Mouse (Mus musculus) embryonic facial prominence, embryonic 11.5 days (tissue): ENCODE measurements around the gene Fbxo8. TPM values are rescaled to one million over a fixed set of nuclear protein-coding genes. Genes with fewer than 3 reads are reported as not detected.

ENCODE experiments used
- ATAC-seq: fragments of 200-750 bp; cut with Nextera tagmentation; replicated peaks from 2 replicates; pipeline ENCODE4 v1.8.0; 2017; ENCODE audit warnings: low read depth; ENCODE audit not compliant: insufficient number of reproducible peaks, low FRiP score, low TSS enrichment
- DNase-seq: peaks from one replicate; pipeline ENCODE4 v3.0.0-alpha.2; 2015; ENCODE audit warnings: low spot score
- H3K27ac ChIP-seq: fragments of 300-500 bp; sonication (generic); replicated peaks from 2 replicates; pipeline ENCODE4 v1.5.1; 2014; ENCODE audit warnings: mild to moderate bottlenecking, low read depth, low read length, control low read depth
- H3K27me3 ChIP-seq: fragments of 300-500 bp; sonication (generic); 2 replicates; pipeline ENCODE4 v1.6.1; 2014; ENCODE audit warnings: mild to moderate bottlenecking, low read length, moderate library complexity, mixed read lengths; ENCODE audit not compliant: control insufficient read depth, insufficient read depth
- H3K36me3 ChIP-seq: fragments of 300-500 bp; sonication (generic); replicated peaks from 2 replicates; pipeline ENCODE4 v1.6.1; 2014; ENCODE audit warnings: low read depth, mild to moderate bottlenecking, low read length, moderate library complexity, mixed read lengths; ENCODE audit not compliant: control insufficient read depth, insufficient read depth
- H3K4me1 ChIP-seq: fragments of 300-500 bp; sonication (generic); 2 replicates; pipeline ENCODE4 v1.6.1; 2014; ENCODE audit warnings: low read length, mixed read lengths; ENCODE audit not compliant: control insufficient read depth, insufficient read depth
- H3K4me2 ChIP-seq: fragments of 300-500 bp; sonication (generic); 2 replicates; pipeline ENCODE4 v1.6.1; 2014; ENCODE audit warnings: low read depth, mild to moderate bottlenecking, control low read depth, low read length, moderate library complexity
- H3K4me3 ChIP-seq: fragments of 300-500 bp; sonication (generic); 2 replicates; pipeline ENCODE4 v1.5.1; 2014; ENCODE audit warnings: low read depth, low read length, control low read depth
- H3K9ac ChIP-seq: fragments of 300-500 bp; sonication (generic); replicated peaks from 2 replicates; pipeline ENCODE4 v1.6.1; 2014; ENCODE audit warnings: mild to moderate bottlenecking, control low read depth, low read length
- H3K9me3 ChIP-seq: fragments of 300-500 bp; sonication (generic); replicated peaks from 2 replicates; pipeline ENCODE4 v1.6.1; 2016; ENCODE audit warnings: mild to moderate bottlenecking, low read length, inconsistent platforms, mixed read lengths; ENCODE audit not compliant: control insufficient read depth
- WGBS: fragments of 180-500 bp; shearing (Covaris S2); extraction: QIAGEN DNeasy Blood & Tissue Kit; methylation state at CpG from one replicate; pipeline ENCODE4 v1.1.7; 2014; 5-methylcytosine and 5-hydroxymethylcytosine counted together
- polyA plus RNA-seq: library from polyadenylated mRNA; unstranded; fragments of >200 nt; fragmentation: Nextera tagmentation; extraction: Ambion mirVana; gene quantifications from 2 replicates; pipeline ENCODE4 v1.2.1, GENCODE M21; 2014

The Fbxo8 gene
- 35.9 and 41.7 TPM in 2 replicates for polyA plus RNA-seq

DNA sequence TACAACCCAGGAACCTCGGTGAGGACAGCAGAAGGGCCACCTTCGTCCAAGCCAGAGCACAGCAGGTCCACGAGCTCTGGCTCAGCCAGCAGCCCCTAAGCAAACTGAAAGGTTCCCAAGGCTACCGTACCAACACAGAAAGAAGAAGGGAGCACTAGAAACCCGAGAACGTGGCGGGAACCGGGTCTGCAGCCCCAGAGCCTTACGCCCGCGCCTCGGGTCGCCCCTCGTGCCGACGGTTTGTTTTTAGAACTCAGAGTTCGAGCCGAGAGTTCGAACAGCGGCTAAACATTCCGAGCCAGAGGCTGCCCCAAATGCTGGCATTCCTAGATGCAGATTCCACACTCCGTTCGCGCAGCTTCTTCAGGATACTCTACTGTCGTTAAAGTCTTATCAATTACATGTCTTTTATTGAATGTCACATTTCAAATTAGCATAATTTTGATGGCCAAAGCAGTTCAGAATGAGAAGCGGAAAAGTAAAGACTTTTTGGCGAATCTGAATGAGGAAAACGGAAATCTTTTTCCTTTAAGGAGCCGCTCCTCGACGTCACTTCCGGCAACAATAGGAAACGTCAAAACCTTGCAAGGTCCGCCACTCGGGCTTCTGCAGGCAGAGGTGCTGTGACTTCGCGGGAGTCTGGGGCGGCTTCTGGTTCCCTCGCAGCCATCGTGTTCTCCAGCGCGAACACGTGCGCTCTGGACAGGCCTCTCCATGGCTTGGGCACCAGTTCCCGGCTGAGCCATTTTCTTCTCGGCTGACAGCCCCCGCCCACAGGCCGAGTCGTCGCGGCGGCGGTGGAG, at the start of gene Fbxo8, which contains the start of gene Cep44:
Gene Fbxo8, plus strand, starts transcription at position 533 of the 803 bp plus-strand sequence.
Gene Cep44, minus strand, starts transcription at position 490 of the 803 bp plus-strand sequence.
- H3K36me3 ChIP-seq = no peaks in the 10 kb centered on the region
- DNase-seq (peak; percentile 93), ATAC-seq (peak; percentile 91)
- no peaks in the 10 kb centered on the region for H3K27me3 ChIP-seq
- peak within 1 kb of the TSS; percentile 93 for H3K4me3 ChIP-seq
- WGBS = under 1% methylated on average over 53 of the region's 53 CpGs
- H3K9ac ChIP-seq = peak within 1 kb of the TSS; percentile 79
- peak within 1 kb of the TSS; percentile 59; the same call in 1 of the 2 replicates for H3K27ac ChIP-seq
- no peaks in the 10 kb centered on the region for H3K9me3 ChIP-seq
- peak within 1 kb of the TSS; percentile 48 for H3K4me2 ChIP-seq
- H3K4me1 ChIP-seq = no peaks in the 10 kb centered on the region

- H3K27ac ChIP-seq = no peak overlapping the region
- H3K4me2 ChIP-seq = no peak overlapping the region
- no peaks in the 10 kb centered on the region for H3K36me3 ChIP-seq
- H3K9ac ChIP-seq = no peak overlapping the region
- no peak for ATAC-seq
- no peak for DNase-seq
- H3K4me3 ChIP-seq = no peak overlapping the region
- no peaks in the 10 kb centered on the region for H3K27me3 ChIP-seq
- no peaks in the 10 kb centered on the region for H3K9me3 ChIP-seq
- no peaks in the 10 kb centered on the region for H3K4me1 ChIP-seq
Observed at GRCm38 (mm10) chr8:56501911-56502310, 49.0 kb upstream of the Fbxo8 start.

- Histone ChIP-seq H3K36me3 (no peaks in the 10 kb centered on the region), H3K9me3 (no peaks in the 10 kb centered on the region), H3K27me3 (no peaks in the 10 kb centered on the region), H3K4me3 (no peak overlapping the region), H3K4me1 (no peaks in the 10 kb centered on the region), H3K27ac (no peak overlapping the region), H3K4me2 (no peak overlapping the region), H3K9ac (no peak overlapping the region)
- DNase-seq (no peak), ATAC-seq (no peak)
- WGBS = 77% methylated on average over 3 of the region's 3 CpGs
Observed at GRCm38 (mm10) chr8:56508318-56508951, 42.5 kb upstream of the Fbxo8 start.

- Histone ChIP-seq H3K4me2 (no peak overlapping the region), H3K27me3 (no peaks in the 10 kb centered on the region), H3K9me3 (no peaks in the 10 kb centered on the region), H3K4me3 (no peak overlapping the region), H3K9ac (no peak overlapping the region), H3K4me1 (no peaks in the 10 kb centered on the region), H3K36me3 (no peaks in the 10 kb centered on the region), H3K27ac (no peak overlapping the region)
- DNase-seq (no peak), ATAC-seq (no peak)
- 78% methylated on average over 4 of the region's 4 CpGs for WGBS
Observed at GRCm38 (mm10) chr8:56508952-56509479, 41.9 kb upstream of the Fbxo8 start.

DNA sequence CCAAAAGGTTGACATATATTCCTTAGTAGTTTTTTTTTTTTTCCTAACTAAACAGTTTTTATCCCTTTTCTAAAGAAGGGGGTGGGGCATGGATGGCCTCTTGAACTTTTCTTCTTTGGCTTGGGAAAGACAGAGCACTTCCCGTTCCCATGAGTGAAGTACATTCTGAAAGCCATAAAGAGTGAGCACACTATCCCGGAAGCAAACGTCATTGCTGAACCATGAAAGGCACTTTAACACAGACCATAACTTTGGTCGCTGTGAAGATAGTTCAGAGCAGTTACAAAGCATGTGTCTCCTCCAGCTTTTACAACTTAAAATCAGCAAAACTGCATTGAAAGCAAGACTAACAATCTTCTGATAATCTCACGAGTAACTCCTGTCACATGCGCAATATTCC, 32.0 kb upstream of the Fbxo8 start:
- 81% methylated on average over 6 of the region's 6 CpGs for WGBS
- Histone ChIP-seq H3K9ac (no peak overlapping the region), H3K4me1 (no peaks in the 10 kb centered on the region), H3K27ac (no peak overlapping the region), H3K4me2 (no peak overlapping the region), H3K27me3 (no peaks in the 10 kb centered on the region), H3K9me3 (no peaks in the 10 kb centered on the region), H3K4me3 (no peak overlapping the region), H3K36me3 (no peaks in the 10 kb centered on the region)
- DNase-seq = no peak
- no peak for ATAC-seq

GRCm38 (mm10) chr8:56520249-56520648, 30.6 kb upstream of the Fbxo8 start:
- 86% methylated on average over 2 of the region's 2 CpGs for WGBS
- no peak for DNase-seq
- Histone ChIP-seq H3K36me3 (no peaks in the 10 kb centered on the region), H3K27ac (no peak overlapping the region), H3K9me3 (no peaks in the 10 kb centered on the region), H3K4me3 (no peak overlapping the region), H3K4me2 (no peak overlapping the region), H3K27me3 (no peaks in the 10 kb centered on the region), H3K9ac (no peak overlapping the region), H3K4me1 (no peaks in the 10 kb centered on the region)
- ATAC-seq = no peak; the same call in 1 of the 2 replicates

DNA sequence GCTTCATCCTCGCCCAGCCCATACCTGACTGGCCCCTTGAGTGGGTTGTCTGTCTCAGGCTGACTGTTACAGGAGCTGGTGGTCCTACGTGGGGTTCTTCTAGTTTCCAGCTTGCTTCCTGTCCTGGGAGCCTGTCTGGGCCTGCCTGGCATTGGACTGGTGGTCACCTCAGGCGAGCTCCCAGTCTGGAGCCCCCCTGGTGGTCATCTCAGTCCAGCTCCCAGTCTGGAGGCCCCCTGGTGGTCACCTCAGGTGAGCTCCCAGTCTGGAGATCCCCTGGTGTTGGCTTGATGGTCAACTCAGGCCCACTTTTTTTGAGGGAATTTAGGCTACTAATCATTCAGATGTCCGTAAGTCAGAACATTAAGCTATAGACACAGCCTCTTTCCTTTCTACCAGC, 29.8 kb upstream of the Fbxo8 start:
- H3K4me1 ChIP-seq = no peaks in the 10 kb centered on the region
- H3K36me3 ChIP-seq = no peaks in the 10 kb centered on the region
- DNase-seq = no peak
- WGBS = 76% methylated on average over 4 of the region's 4 CpGs
- no peak overlapping the region for H3K4me3 ChIP-seq
- no peaks in the 10 kb centered on the region for H3K27me3 ChIP-seq
- no peak overlapping the region for H3K4me2 ChIP-seq
- no peak overlapping the region for H3K27ac ChIP-seq
- no peak overlapping the region for H3K9ac ChIP-seq
- no peak for ATAC-seq
- H3K9me3 ChIP-seq = no peaks in the 10 kb centered on the region

DNA sequence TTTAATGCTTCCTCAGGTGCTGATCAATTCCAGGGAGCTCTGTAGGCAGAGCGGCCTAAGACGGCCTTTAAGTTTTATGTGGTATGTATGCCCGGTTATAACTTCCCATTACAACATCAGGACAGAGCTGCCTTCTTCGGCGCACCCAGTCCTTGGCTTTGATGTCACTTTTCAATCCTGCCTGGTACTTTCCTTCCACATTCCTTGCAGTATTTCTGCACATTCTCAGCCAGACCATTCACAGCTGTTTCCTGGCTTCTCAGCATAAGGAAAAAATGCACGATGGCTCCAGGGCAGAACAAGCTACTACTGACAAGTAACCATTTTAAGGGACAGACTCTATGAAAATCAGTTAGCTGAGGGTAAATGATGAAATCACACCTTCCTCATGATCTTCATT, 22.0 kb upstream of the Fbxo8 start:
- no peaks in the 10 kb centered on the region for H3K27me3 ChIP-seq
- no peaks in the 10 kb centered on the region for H3K4me1 ChIP-seq
- no peak overlapping the region for H3K4me2 ChIP-seq
- DNase-seq (peak; percentile 3), ATAC-seq (no peak)
- no peak overlapping the region for H3K4me3 ChIP-seq
- no peaks in the 10 kb centered on the region for H3K9me3 ChIP-seq
- H3K9ac ChIP-seq = no peak overlapping the region
- WGBS = 78% methylated on average over 6 of the region's 6 CpGs
- H3K36me3 ChIP-seq = no peaks in the 10 kb centered on the region
- no peak overlapping the region for H3K27ac ChIP-seq
